Mouse (Mus musculus): Measurements from ENCODE around the gene Vgll4. TPM values are rescaled to one million over a fixed set of nuclear protein-coding genes. Genes with fewer than 3 reads are reported as not detected.

The Vgll4 gene
- polyA plus RNA-seq, 1 experiment: 36.1 TPM

DNA sequence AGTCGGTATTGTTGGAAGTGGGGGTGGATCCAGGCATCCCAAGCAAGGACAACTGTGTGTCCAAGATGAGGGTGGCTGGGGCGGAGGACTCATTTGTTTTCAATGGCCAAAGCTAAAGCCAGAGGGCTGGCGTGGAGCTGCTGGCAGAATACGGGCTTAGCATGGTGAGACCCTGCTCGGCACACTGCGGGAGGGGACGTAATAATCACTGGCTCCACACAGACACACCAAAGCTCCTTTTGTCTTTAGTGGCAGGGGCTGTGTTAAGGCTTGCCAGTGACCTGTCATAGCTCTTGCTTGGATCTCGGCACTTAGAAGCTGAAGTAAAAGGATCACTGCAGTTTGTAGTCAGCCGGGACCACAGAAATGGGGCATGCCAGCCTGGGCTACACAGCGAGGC lies 69.6 kb downstream of the Vgll4 start:
- H3K27ac ChIP-seq (ENCODE audit: insufficient read depth, low read length): no peak overlapping the region
- H3K27me3 ChIP-seq (ENCODE audit: control insufficient read depth, insufficient read depth, low read length): no peaks in the 10 kb centered on the region
- no peak for DNase-seq (ENCODE audit: low read depth in 1 of 2, low spot score in 2 of 2)
- 94% methylated on average over 10 of the region's 10 CpGs for WGBS
- H3K4me3 ChIP-seq (ENCODE audit: extremely low read depth, insufficient read depth, insufficient read length): no peak overlapping the region
- H3K36me3 ChIP-seq (ENCODE audit: control insufficient read depth, insufficient read depth, low read length): no peaks in the 10 kb centered on the region; the same call in 1 of the 2 replicates
- peaks cover 24% of the 10 kb centered on the region for H3K4me1 ChIP-seq (ENCODE audit: control insufficient read depth, insufficient read depth, insufficient read length)
- TF ChIP-seq POLR2A (IDR thresholded peaks at IDR 0.05; ENCODE audit: low read depth, low read length) (no peak), CTCF (IDR thresholded peaks at IDR 0.05; ENCODE audit: extremely low read depth, insufficient read depth, insufficient read length, insufficient replicate concordance) (no peak)

DNA sequence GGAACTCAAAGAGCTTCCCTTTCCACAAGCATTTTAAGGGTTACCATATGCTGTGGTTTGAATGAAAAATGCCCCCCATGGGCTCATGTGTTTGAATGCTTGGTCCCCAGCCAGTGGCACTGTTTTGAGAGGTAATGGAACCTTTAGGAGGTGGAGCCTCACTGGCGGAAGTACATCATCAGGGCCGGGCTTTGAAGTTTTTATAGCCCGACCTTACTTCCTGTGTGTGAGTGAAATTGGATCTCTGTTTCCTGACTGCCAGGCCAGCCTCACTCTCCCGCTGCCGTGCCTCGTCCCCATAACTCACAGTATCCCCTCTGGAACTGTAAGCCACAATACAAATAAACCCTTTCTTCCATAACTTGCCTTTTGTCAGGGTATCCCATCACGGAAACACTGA lies 70.1 kb downstream of the Vgll4 start:
- TF ChIP-seq POLR2A (IDR thresholded peaks at IDR 0.05; ENCODE audit: low read depth, low read length) (no peak), CTCF (IDR thresholded peaks at IDR 0.05; ENCODE audit: extremely low read depth, insufficient read depth, insufficient read length, insufficient replicate concordance) (no peak)
- Histone ChIP-seq H3K36me3 (ENCODE audit: control insufficient read depth, insufficient read depth, low read length) (no peaks in the 10 kb centered on the region; the same call in 1 of the 2 replicates), H3K4me1 (ENCODE audit: control insufficient read depth, insufficient read depth, insufficient read length) (peaks cover 25% of the 10 kb centered on the region; the same call in 1 of the 2 replicates), H3K27me3 (ENCODE audit: control insufficient read depth, insufficient read depth, low read length) (no peaks in the 10 kb centered on the region), H3K4me3 (ENCODE audit: extremely low read depth, insufficient read depth, insufficient read length) (no peak overlapping the region), H3K27ac (ENCODE audit: insufficient read depth, low read length) (no peak overlapping the region)
- no peak for DNase-seq (ENCODE audit: low read depth in 1 of 2, low spot score in 2 of 2)
- WGBS: 40% methylated on average over 7 of the region's 7 CpGs

- Histone ChIP-seq H3K27me3 (ENCODE audit: control insufficient read depth, insufficient read depth, low read length) (no peaks in the 10 kb centered on the region), H3K27ac (ENCODE audit: insufficient read depth, low read length) (no peak overlapping the region), H3K36me3 (ENCODE audit: control insufficient read depth, insufficient read depth, low read length) (no peaks in the 10 kb centered on the region; the same call in 1 of the 2 replicates), H3K4me1 (ENCODE audit: control insufficient read depth, insufficient read depth, insufficient read length) (peaks cover 27% of the 10 kb centered on the region; the same call in 1 of the 2 replicates), H3K4me3 (ENCODE audit: extremely low read depth, insufficient read depth, insufficient read length) (no peak overlapping the region)
- DNase-seq (ENCODE audit: low read depth in 1 of 2, low spot score in 2 of 2): no peak
- TF ChIP-seq POLR2A (IDR thresholded peaks at IDR 0.05; ENCODE audit: low read depth, low read length) (no peak), CTCF (IDR thresholded peaks at IDR 0.05; ENCODE audit: extremely low read depth, insufficient read depth, insufficient read length, insufficient replicate concordance) (no peak)
- WGBS: 48% methylated on average over 4 of the region's 4 CpGs
Observed at GRCm38 (mm10) chr6:114898949-114899348, 70.8 kb downstream of the Vgll4 start.

DNA sequence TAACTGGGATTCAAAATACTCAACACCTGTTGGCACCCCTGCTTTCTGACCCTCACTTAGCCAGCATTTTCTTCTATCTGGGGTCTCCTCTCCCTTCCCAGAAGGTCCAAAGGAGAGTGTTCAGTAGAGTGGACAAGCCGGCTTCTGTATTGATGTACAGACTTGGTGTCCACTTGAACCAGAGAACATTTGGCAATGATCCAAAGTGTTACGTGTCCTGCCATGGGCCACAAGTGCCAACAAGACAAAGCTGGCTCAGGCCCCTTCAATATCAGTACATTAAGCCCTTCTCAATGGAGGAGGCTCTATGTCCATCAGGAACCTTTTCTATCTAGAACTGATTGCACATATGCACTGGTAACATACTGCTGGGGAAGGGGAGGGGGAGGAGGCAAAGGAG lies 73.5 kb downstream of the Vgll4 start:
- WGBS: 80% methylated on average over 2 of the region's 2 CpGs
- TF ChIP-seq POLR2A (IDR thresholded peaks at IDR 0.05; ENCODE audit: low read depth, low read length) (no peak), CTCF (IDR thresholded peaks at IDR 0.05; ENCODE audit: extremely low read depth, insufficient read depth, insufficient read length, insufficient replicate concordance) (no peak)
- DNase-seq (ENCODE audit: low read depth in 1 of 2, low spot score in 2 of 2): no peak
- H3K4me3 ChIP-seq (ENCODE audit: extremely low read depth, insufficient read depth, insufficient read length): no peak overlapping the region
- no peaks in the 10 kb centered on the region for H3K27me3 ChIP-seq (ENCODE audit: control insufficient read depth, insufficient read depth, low read length)
- H3K27ac ChIP-seq (ENCODE audit: insufficient read depth, low read length): no peak overlapping the region
- no peaks in the 10 kb centered on the region; the same call in 1 of the 2 replicates for H3K36me3 ChIP-seq (ENCODE audit: control insufficient read depth, insufficient read depth, low read length)
- peaks cover 45% of the 10 kb centered on the region; the same call in 1 of the 2 replicates for H3K4me1 ChIP-seq (ENCODE audit: control insufficient read depth, insufficient read depth, insufficient read length)

- DNase-seq (ENCODE audit: low read depth in 1 of 2, low spot score in 2 of 2): no peak
- WGBS: 67% methylated on average over 7 of the region's 7 CpGs
- Histone ChIP-seq H3K36me3 (ENCODE audit: control insufficient read depth, insufficient read depth, low read length) (no peaks in the 10 kb centered on the region; the same call in 1 of the 2 replicates), H3K4me3 (ENCODE audit: extremely low read depth, insufficient read depth, insufficient read length) (no peak overlapping the region), H3K27me3 (ENCODE audit: control insufficient read depth, insufficient read depth, low read length) (no peaks in the 10 kb centered on the region), H3K27ac (ENCODE audit: insufficient read depth, low read length) (peak overlapping the region; percentile 2; the same call in 1 of the 2 replicates), H3K4me1 (ENCODE audit: control insufficient read depth, insufficient read depth, insufficient read length) (peaks cover 45% of the 10 kb centered on the region; the same call in 1 of the 2 replicates)
- no peak for TF ChIP-seq POLR2A (IDR thresholded peaks at IDR 0.05; ENCODE audit: low read depth, low read length)
- TF ChIP-seq CTCF (IDR thresholded peaks at IDR 0.05; ENCODE audit: extremely low read depth, insufficient read depth, insufficient read length, insufficient replicate concordance): no peak
Observed at GRCm38 (mm10) chr6:114895191-114895590, 74.6 kb downstream of the Vgll4 start.

DNA sequence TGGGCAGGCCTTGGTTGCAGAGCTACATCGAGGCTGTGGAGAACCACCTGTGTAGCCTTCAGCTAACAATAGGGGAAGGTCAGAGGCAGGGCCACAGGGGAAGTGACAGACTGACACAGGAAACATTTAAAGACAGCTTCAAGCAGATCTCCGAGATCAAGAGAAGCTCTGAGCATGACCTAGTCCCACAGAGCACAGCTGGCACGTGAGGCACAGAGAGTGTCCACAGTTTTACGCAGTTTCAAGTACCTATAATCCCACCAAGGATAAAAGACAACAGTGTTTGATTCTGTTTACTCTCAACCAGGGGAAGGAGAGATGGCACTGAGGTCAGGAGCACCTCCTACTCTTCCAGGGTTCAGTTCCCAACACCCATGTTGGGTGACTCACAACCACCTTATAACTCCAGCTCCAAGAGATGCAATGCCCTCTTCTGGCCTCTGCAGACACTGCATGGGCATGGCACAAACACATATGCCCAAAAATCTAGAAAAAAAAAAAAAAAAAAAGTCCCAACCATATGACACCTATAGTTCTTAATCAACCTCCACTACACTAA lies 75.2 kb downstream of the Vgll4 start:
- peak overlapping the region; percentile 81 for H3K27ac ChIP-seq (ENCODE audit: insufficient read depth, low read length)
- DNase-seq (ENCODE audit: low read depth in 1 of 2, low spot score in 2 of 2): peak; percentile 42 to 52
- 9% methylated on average over 4 of the region's 4 CpGs for WGBS

More for the DNA sequence above, 75.2 kb downstream of the Vgll4 start:
- H3K4me3 ChIP-seq (ENCODE audit: extremely low read depth, insufficient read depth, insufficient read length): no peak overlapping the region
- peaks cover 45% of the 10 kb centered on the region; the same call in 1 of the 2 replicates for H3K4me1 ChIP-seq (ENCODE audit: control insufficient read depth, insufficient read depth, insufficient read length)
- H3K27me3 ChIP-seq (ENCODE audit: control insufficient read depth, insufficient read depth, low read length): no peaks in the 10 kb centered on the region
- TF ChIP-seq CTCF (IDR thresholded peaks at IDR 0.05; ENCODE audit: extremely low read depth, insufficient read depth, insufficient read length, insufficient replicate concordance) (no peak), POLR2A (IDR thresholded peaks at IDR 0.05; ENCODE audit: low read depth, low read length) (no peak)
- no peaks in the 10 kb centered on the region; the same call in 1 of the 2 replicates for H3K36me3 ChIP-seq (ENCODE audit: control insufficient read depth, insufficient read depth, low read length)
